Mouse (Mus musculus): ENCODE results near the gene Prss38. TPM values are rescaled to one million over a fixed set of nuclear protein-coding genes. Genes with fewer than 3 reads are reported as not detected.

The Prss38 gene
- polyA plus RNA-seq, 2 experiments from 2014 or later = not detected

Other genes starting within 250 kb of the Prss38 start
- not detected for gene Obscn, start 239.3 kb downstream of the Prss38 start, polyA plus RNA-seq (2017; shearing (Covaris generic))
- 1 to 10 TPM; 1.3 to 1.8 TPM for gene Iba57, start 211.9 kb downstream of the Prss38 start, polyA plus RNA-seq (2017; shearing (Covaris generic))
- gene Gjc2, start 192.4 kb downstream of the Prss38 start, polyA plus RNA-seq (2017; shearing (Covaris generic)) = not detected
- gene Guk1, start 183.4 kb downstream of the Prss38 start, polyA plus RNA-seq (2017; shearing (Covaris generic)) = 10 to 100 TPM; 60.2 to 63.5 TPM
- 10 to 100 TPM; 49.4 to 50.0 TPM for gene Mrpl55, start 173.2 kb downstream of the Prss38 start, polyA plus RNA-seq (2017; shearing (Covaris generic))
- gene 2310033P09Rik, start 167.3 kb downstream of the Prss38 start, polyA plus RNA-seq (2017; shearing (Covaris generic)) = 10 to 100 TPM; 17.5 to 18.7 TPM
- 100 to 1,000 TPM; 301 to 312 TPM for gene Arf1, start 147.4 kb downstream of the Prss38 start, polyA plus RNA-seq (2017; shearing (Covaris generic))
- under 1 TPM in 1 of 2 experiments, not detected in 1; 0.20 TPM for gene Wnt3a, start 84.9 kb downstream of the Prss38 start, polyA plus RNA-seq (2017; shearing (Covaris generic))
- gene Wnt9a, start 68.7 kb downstream of the Prss38 start, polyA plus RNA-seq (2017; shearing (Covaris generic)) = not detected
- gene Jmjd4, start 74.4 kb upstream of the Prss38 start, polyA plus RNA-seq (2017; shearing (Covaris generic)) = 1 to 10 TPM; 3.9 to 5.3 TPM
- 10 to 100 TPM; 53.7 to 59.5 TPM for gene Snap47, start 75.5 kb upstream of the Prss38 start, polyA plus RNA-seq (2017; shearing (Covaris generic))
- gene Zfp867, start 96.8 kb upstream of the Prss38 start, polyA plus RNA-seq (2017; shearing (Covaris generic)) = 1 to 10 TPM; 4.8 to 6.9 TPM
- 10 to 100 TPM in 1 of 2 experiments, 1 to 10 TPM in 1; 7.9 to 11.4 TPM for gene Zkscan17, start 151.1 kb upstream of the Prss38 start, polyA plus RNA-seq (2017; shearing (Covaris generic))
- gene Nlrp3, start 165.9 kb upstream of the Prss38 start, polyA plus RNA-seq (2017; shearing (Covaris generic)) = not detected
- gene Olfr222, start 200.6 kb upstream of the Prss38 start, polyA plus RNA-seq (2017; shearing (Covaris generic)) = not detected
- not detected for gene Olfr223, start 217.6 kb upstream of the Prss38 start, polyA plus RNA-seq (2017; shearing (Covaris generic))

All from activated CD4-positive, CD25-positive, alpha-beta regulatory T cell, adult 4 months (primary cell).